Mouse (Mus musculus): ENCODE measurements around the gene Dedd2.

- TF ChIP-seq CTCF (conservative IDR thresholded peaks at IDR 0.05 in 1 of 2, IDR thresholded peaks at IDR 0.05 in 1 of 2; ENCODE audit: low read depth in 2 of 2, low read length in 2 of 2), result no peak
- TF ChIP-seq EP300 (IDR thresholded peaks at IDR 0.05; ENCODE audit: low read length), result no peak
- TF ChIP-seq E2F4 (IDR thresholded peaks at IDR 0.05; ENCODE audit: insufficient replicate concordance, low read depth, low read length), result no peak
- TF ChIP-seq SMC3 (IDR thresholded peaks at IDR 0.05; ENCODE audit: low read depth, low read length), result no peak
- TF ChIP-seq KAT2A (IDR thresholded peaks at IDR 0.05; ENCODE audit: insufficient replicate concordance, low read length), result no peak
Measured at GRCm38 (mm10) chr7:25263968-25264870, 43.8 kb upstream of the Dedd2 start.
